Mouse (Mus musculus) hindbrain, embryonic 13.5 days (tissue): Measurements from ENCODE around the gene 1810010H24Rik. TPM values are rescaled to one million over a fixed set of nuclear protein-coding genes. Genes with fewer than 3 reads are reported as not detected.
"Not testable (repeated sequence)": the region's sequence is repeated elsewhere in the genome, so short reads cannot be mapped to it uniquely, and the experiment has no call there.

Source experiments
- ATAC-seq: fragments of 200-750 bp; cut with Nextera tagmentation; 2 replicates; pipeline ENCODE4 v1.8.0; 2017; ENCODE audit warnings: moderate TSS enrichment; ENCODE audit not compliant: low FRiP score
- H3K27ac ChIP-seq: fragments of 300-500 bp; sonication (generic); 2 replicates; pipeline ENCODE4 v1.5.1; 2015; ENCODE audit warnings: inconsistent platforms, mild to moderate bottlenecking, moderate library complexity
- H3K27me3 ChIP-seq: fragments of 300-500 bp; sonication (generic); 2 replicates; pipeline ENCODE4 v1.6.1; 2015; ENCODE audit warnings: mild to moderate bottlenecking, inconsistent platforms
- H3K36me3 ChIP-seq: fragments of 300-500 bp; sonication (generic); 2 replicates; pipeline ENCODE4 v1.6.1; 2015; ENCODE audit warnings: mild to moderate bottlenecking, inconsistent platforms
- H3K4me1 ChIP-seq: fragments of 300-500 bp; sonication (generic); replicated peaks from 2 replicates; pipeline ENCODE4 v1.6.1; 2015; ENCODE audit warnings: inconsistent platforms
- H3K4me2 ChIP-seq: fragments of 300-500 bp; sonication (generic); 2 replicates; pipeline ENCODE4 v1.6.1; 2015; ENCODE audit warnings: inconsistent platforms, mild to moderate bottlenecking, moderate library complexity
- H3K4me3 ChIP-seq: fragments of 300-500 bp; sonication (generic); 2 replicates; pipeline ENCODE4 v1.5.1; 2015; ENCODE audit warnings: mild to moderate bottlenecking, inconsistent platforms
- H3K9ac ChIP-seq: fragments of 300-500 bp; sonication (generic); 2 replicates; pipeline ENCODE4 v1.6.1; 2015; ENCODE audit warnings: mild to moderate bottlenecking, inconsistent platforms
- H3K9me3 ChIP-seq: fragments of 300-500 bp; sonication (generic); 2 replicates; pipeline ENCODE4 v1.6.1; 2016; ENCODE audit warnings: inconsistent platforms
- WGBS: fragments of 180-500 bp; shearing (Covaris S2); methylation state at CpG from one replicate; pipeline ENCODE4 v1.1.7; 2015; 5-methylcytosine and 5-hydroxymethylcytosine counted together
- polyA plus RNA-seq: library from polyadenylated mRNA; unstranded; fragments of >200 nt; fragmentation: Nextera tagmentation; extraction: Ambion mirVana; gene quantifications from 2 replicates; pipeline ENCODE4 v1.2.1, GENCODE M21; 2015

The 1810010H24Rik gene
- polyA plus RNA-seq, 1 experiment from 2014 or later: 5.6 TPM

- ATAC-seq, H3K4me3 ChIP-seq, H3K9ac ChIP-seq, H3K27me3 ChIP-seq, H3K4me2 ChIP-seq, H3K27ac ChIP-seq, H3K4me1 ChIP-seq, H3K9me3 ChIP-seq: not testable (repeated sequence)
- WGBS: 95% methylated on average over 3 of the region's 3 CpGs
- peaks cover 93% of the 10 kb centered on the region for H3K36me3 ChIP-seq
Measured at GRCm38 (mm10) chr11:107059634-107060033, 34.2 kb downstream of the 1810010H24Rik start.

- no peak overlapping the region for H3K4me3 ChIP-seq
- H3K4me1 ChIP-seq: no peaks in the 10 kb centered on the region
- no peak overlapping the region for H3K27ac ChIP-seq
- 100% methylated on average over 1 of the region's 1 CpGs for WGBS
- no peaks in the 10 kb centered on the region for H3K27me3 ChIP-seq
- no peak overlapping the region for H3K4me2 ChIP-seq
- H3K9ac ChIP-seq: no peak overlapping the region
- H3K9me3 ChIP-seq: no peaks in the 10 kb centered on the region
- ATAC-seq: no peak
- peaks cover 93% of the 10 kb centered on the region for H3K36me3 ChIP-seq
Measured at GRCm38 (mm10) chr11:107060941-107061340, 35.5 kb downstream of the 1810010H24Rik start.

GRCm38 (mm10) chr11:107063067-107063466 is 37.6 kb downstream of the 1810010H24Rik start:
- WGBS: 88% methylated on average over 3 of the region's 3 CpGs
- H3K9me3 ChIP-seq: no peaks in the 10 kb centered on the region

GRCm38 (mm10) chr11:107064590-107064989 is 39.1 kb downstream of the 1810010H24Rik start:
- Histone ChIP-seq H3K36me3 (peaks cover 84% of the 10 kb centered on the region), H3K4me3 (no peak overlapping the region), H3K27ac (no peak overlapping the region), H3K27me3 (no peaks in the 10 kb centered on the region), H3K9me3 (no peaks in the 10 kb centered on the region), H3K4me1 (no peaks in the 10 kb centered on the region), H3K9ac (no peak overlapping the region), H3K4me2 (no peak overlapping the region)
- ATAC-seq: no peak
- whole genome bisulfite sequencing: 97% methylated on average over 1 of the region's 1 CpGs

More at GRCm38 (mm10) chr11:107063067-107063466, 37.6 kb downstream of the 1810010H24Rik start:
- Histone ChIP-seq H3K27ac (no peak overlapping the region), H3K4me2 (no peak overlapping the region), H3K4me3 (no peak overlapping the region), H3K9ac (no peak overlapping the region), H3K36me3 (peaks cover 93% of the 10 kb centered on the region), H3K4me1 (no peaks in the 10 kb centered on the region), H3K27me3 (no peaks in the 10 kb centered on the region)
- no peak for ATAC-seq

GRCm38 (mm10) chr11:107065216-107065785 is 39.8 kb downstream of the 1810010H24Rik start:
- H3K36me3 ChIP-seq: peaks cover 85% of the 10 kb centered on the region
- H3K4me2 ChIP-seq: no peak overlapping the region
- H3K4me3 ChIP-seq: no peak overlapping the region
- no peak for ATAC-seq
- no peaks in the 10 kb centered on the region for H3K4me1 ChIP-seq
- no peaks in the 10 kb centered on the region for H3K27me3 ChIP-seq
- H3K9me3 ChIP-seq: no peaks in the 10 kb centered on the region
- H3K27ac ChIP-seq: no peak overlapping the region
- WGBS: 90% methylated on average over 11 of the region's 11 CpGs
- no peak overlapping the region for H3K9ac ChIP-seq

Other genes with a start within 250 kb of the 1810010H24Rik start
- gene Polg2, start 246.1 kb upstream of the 1810010H24Rik start, polyA plus RNA-seq: 9.1 and 9.7 TPM in 2 replicates
- 431 and 450 TPM in 2 replicates for gene Ddx5, start 236.5 kb upstream of the 1810010H24Rik start, polyA plus RNA-seq
- 15.7 and 18.2 TPM in 2 replicates for gene Cep95, start 236.4 kb upstream of the 1810010H24Rik start, polyA plus RNA-seq
- gene Smurf2, start 105.0 kb upstream of the 1810010H24Rik start, polyA plus RNA-seq: 14.8 and 15.7 TPM in 2 replicates
- gene Kpna2, start 26.1 kb upstream of the 1810010H24Rik start, polyA plus RNA-seq: 189 TPM in 2 replicates
- 34.0 and 38.0 TPM in 2 replicates for gene Bptf, start 106.4 kb downstream of the 1810010H24Rik start, polyA plus RNA-seq
- gene Nol11, start 163.7 kb downstream of the 1810010H24Rik start, polyA plus RNA-seq: 55.8 and 56.1 TPM in 2 replicates